Mouse (Mus musculus) cortical plate, adult 2 months (tissue): ENCODE data around the gene Mpv17l2.

Experiments used
- CTCF ChIP-seq: fragments of 200-500 bp; IDR thresholded peaks from 2 replicates; pipeline ENCODE4 v1.5.1; 2011; ENCODE audit warnings: mild to moderate bottlenecking, control low read depth, low read length; ENCODE audit not compliant: insufficient read depth; ENCODE audit errors: extremely low read depth
- POLR2A ChIP-seq: fragments of 200-500 bp; IDR thresholded peaks from 2 replicates; pipeline ENCODE4 v1.6.1; 2011; ENCODE audit warnings: mild to moderate bottlenecking, low read length, control low read depth; ENCODE audit not compliant: insufficient read depth; ENCODE audit errors: extremely low read depth

- TF ChIP-seq POLR2A (no peak), CTCF (no peak)
Measured at GRCm38 (mm10) chr8:70768231-70768776, 7.6 kb upstream of the Mpv17l2 start.
